Mouse (Mus musculus) liver, embryonic 16.5 days (tissue): ENCODE measurements around the gene Srsf4. TPM values are rescaled to one million over a fixed set of nuclear protein-coding genes. Genes with fewer than 3 reads are reported as not detected.

ENCODE experiments used
- ATAC-seq: fragments of 200-750 bp; cut with Nextera tagmentation; 2 replicates; pipeline ENCODE4 v1.8.0; 2017; ENCODE audit warnings: low read depth, mild to moderate bottlenecking, moderate number of reproducible peaks, moderate library complexity
- H3K27ac ChIP-seq: fragments of 300-500 bp; sonication (generic); 2 replicates; pipeline ENCODE4 v1.5.1; 2014; ENCODE audit warnings: mild to moderate bottlenecking, low read length
- H3K27me3 ChIP-seq: fragments of 300-500 bp; sonication (generic); 2 replicates; pipeline ENCODE4 v1.6.1; 2014; ENCODE audit warnings: low read depth, low read length, mixed read lengths; ENCODE audit not compliant: control insufficient read depth, insufficient read depth
- H3K36me3 ChIP-seq: fragments of 300-500 bp; sonication (generic); 2 replicates; pipeline ENCODE4 v1.6.1; 2014; ENCODE audit warnings: mild to moderate bottlenecking; ENCODE audit not compliant: control insufficient read depth, insufficient read depth
- H3K4me1 ChIP-seq: fragments of 300-500 bp; sonication (generic); 2 replicates; pipeline ENCODE4 v1.6.1; 2014; ENCODE audit warnings: low read depth, low read length, mixed read lengths; ENCODE audit not compliant: control insufficient read depth
- H3K4me2 ChIP-seq: fragments of 300-500 bp; sonication (generic); 2 replicates; pipeline ENCODE4 v1.6.1; 2014; ENCODE audit warnings: low read depth, low read length, mixed read lengths
- H3K4me3 ChIP-seq: fragments of 300-500 bp; sonication (generic); 2 replicates; pipeline ENCODE4 v1.5.1; 2014; ENCODE audit warnings: low read depth, mild to moderate bottlenecking, low read length
- H3K9ac ChIP-seq: fragments of 300-500 bp; sonication (generic); 2 replicates; pipeline ENCODE4 v1.6.1; 2014; ENCODE audit warnings: low read depth, low read length
- H3K9me3 ChIP-seq: fragments of 300-500 bp; sonication (generic); replicated peaks from 2 replicates; pipeline ENCODE4 v1.6.1; 2016; ENCODE audit warnings: low read length; ENCODE audit not compliant: control insufficient read depth
- WGBS: fragments of 180-500 bp; shearing (Covaris S2); extraction: QIAGEN DNeasy Blood & Tissue Kit; methylation state at CpG from one replicate; pipeline ENCODE4 v1.1.7; 2014; ENCODE audit not compliant: insufficient replicate concordance; 5-methylcytosine and 5-hydroxymethylcytosine counted together
- polyA plus RNA-seq: library from polyadenylated mRNA; unstranded; fragments of >200 nt; fragmentation: Nextera tagmentation; extraction: Ambion mirVana; gene quantifications from 2 replicates; pipeline ENCODE4 v1.2.1, GENCODE M21; 2015

The Srsf4 gene
- polyA plus RNA-seq, 1 experiment from 2014 or later = 51.2 TPM

DNA sequence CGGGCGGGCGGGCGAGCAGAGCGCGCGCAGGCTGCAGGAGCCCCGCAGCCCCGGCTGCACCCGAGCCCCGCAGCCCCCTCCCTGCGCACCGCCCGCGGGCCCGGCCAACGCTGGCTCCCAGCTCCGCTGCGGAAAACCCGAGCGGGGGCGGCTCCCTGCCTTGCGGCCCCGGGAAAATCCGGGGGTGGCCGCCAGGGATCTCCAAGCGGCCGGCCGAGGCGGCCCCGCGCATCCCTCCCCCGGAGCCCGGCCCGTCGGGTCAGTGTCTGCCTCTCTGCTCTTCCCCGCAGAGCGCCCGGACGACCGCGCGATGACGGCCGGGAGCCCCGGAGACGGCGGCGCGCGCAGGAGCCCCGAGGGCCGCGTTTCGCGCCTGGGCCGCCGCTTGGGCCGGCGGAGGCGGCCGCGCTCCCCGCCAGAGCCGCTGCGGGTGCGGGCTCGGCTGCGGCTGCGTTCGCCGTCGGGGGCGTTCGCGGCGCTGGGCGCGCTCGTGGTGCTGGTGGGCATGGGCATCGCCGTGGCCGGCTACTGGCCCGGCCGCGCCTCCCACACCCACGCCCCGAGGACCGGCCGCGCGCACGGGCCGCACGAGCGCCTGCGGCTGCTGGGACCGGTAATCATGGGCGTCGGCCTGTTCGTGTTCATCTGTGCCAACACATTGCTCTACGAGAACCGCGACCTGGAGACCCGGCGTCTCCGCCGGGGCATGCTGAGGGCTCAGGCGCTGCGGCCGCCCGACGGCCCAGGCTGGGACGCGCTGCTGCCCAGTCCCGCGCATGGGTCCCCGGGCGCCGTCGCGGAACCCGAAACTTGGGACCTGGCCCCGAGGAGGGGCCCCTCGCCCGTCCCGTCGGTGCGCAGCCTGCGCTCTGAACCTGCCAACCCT lies 48.3 kb downstream of the Srsf4 start, which contains the start of gene Tmem200b:
Gene Tmem200b (plus strand): TSS at position 311 of the 886 bp plus-strand sequence.
- Histone ChIP-seq H3K27ac (no peak within 1 kb of the TSS; the same call in 1 of the 2 replicates), H3K4me2 (peak within 1 kb of the TSS; percentile 66), H3K36me3 (peaks cover 41% of the 10 kb centered on the region), H3K4me3 (peak within 1 kb of the TSS; percentile 56), H3K9ac (peak within 1 kb of the TSS; percentile 40), H3K4me1 (peaks cover 30% of the 10 kb centered on the region), H3K9me3 (no peaks in the 10 kb centered on the region), H3K27me3 (peaks cover 74% of the 10 kb centered on the region)
- peak; percentile 28 for ATAC-seq
- WGBS = 2% methylated on average over 110 of the region's 130 CpGs

DNA sequence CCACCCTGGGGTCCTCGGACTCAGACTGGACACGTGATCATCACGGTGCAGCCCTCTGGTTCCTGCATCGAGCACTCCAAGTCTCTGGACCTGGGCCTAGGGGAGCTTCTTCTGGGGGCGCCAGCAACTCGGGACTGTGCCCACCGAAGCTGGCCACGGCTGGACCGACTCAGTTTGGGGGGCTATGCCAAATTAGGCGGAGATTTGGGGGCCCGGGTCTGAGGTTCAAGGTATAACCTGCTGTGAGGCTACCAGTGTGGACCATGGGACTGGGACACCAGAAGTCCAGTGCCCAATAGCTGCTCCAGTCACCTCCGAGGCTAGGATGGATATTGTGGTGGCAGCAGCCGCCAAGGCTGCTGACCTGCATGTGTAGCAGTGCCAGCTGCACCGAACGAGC lies 49.0 kb downstream of the Srsf4 start:
- peak overlapping the region; percentile 66 for H3K4me2 ChIP-seq
- WGBS = 67% methylated on average over 15 of the region's 15 CpGs
- H3K27ac ChIP-seq = no peak overlapping the region
- peaks cover 30% of the 10 kb centered on the region for H3K4me1 ChIP-seq
- H3K4me3 ChIP-seq = peak overlapping the region; percentile 56
- ATAC-seq = no peak; the same call in 1 of the 2 replicates
- H3K36me3 ChIP-seq = peaks cover 48% of the 10 kb centered on the region
- peaks cover 67% of the 10 kb centered on the region for H3K27me3 ChIP-seq
- no peak overlapping the region for H3K9ac ChIP-seq
- H3K9me3 ChIP-seq = no peaks in the 10 kb centered on the region

DNA sequence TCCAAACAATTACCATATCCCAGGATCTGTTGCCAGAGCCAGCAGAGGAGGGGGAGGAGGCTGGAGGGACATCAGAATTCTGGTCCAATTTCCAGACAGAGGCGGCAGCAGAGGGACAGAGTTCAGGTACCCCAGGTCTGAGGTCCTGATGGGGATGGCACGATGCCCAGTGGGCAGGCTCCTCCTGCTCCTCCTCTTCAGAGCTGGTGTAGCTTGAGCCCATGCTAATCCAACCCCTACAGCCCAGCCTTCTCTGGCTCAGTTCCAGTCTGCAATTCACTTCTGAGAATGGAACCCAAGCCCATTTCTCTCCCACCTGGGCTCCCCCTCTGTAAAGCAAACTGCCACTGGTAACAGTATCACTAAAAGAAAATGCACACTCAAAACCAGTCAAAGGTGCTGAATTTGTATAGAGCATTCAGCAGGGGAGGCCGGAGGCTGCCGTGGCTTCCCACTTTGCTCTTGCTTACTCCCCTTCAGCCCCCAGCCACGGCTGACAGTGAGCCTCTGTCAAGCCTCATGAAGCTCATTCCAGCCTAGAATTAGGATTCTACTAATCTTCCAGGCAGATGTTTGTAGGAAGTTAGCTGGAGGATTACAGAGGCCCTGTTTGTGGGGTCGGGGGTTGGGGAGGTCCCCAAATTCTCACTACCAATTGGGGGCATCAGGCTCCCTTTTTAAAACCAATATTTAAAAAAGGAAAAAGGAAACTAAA lies 50.8 kb downstream of the Srsf4 start:
- Histone ChIP-seq H3K9ac (no peak overlapping the region), H3K36me3 (peaks cover 65% of the 10 kb centered on the region)

DNA sequence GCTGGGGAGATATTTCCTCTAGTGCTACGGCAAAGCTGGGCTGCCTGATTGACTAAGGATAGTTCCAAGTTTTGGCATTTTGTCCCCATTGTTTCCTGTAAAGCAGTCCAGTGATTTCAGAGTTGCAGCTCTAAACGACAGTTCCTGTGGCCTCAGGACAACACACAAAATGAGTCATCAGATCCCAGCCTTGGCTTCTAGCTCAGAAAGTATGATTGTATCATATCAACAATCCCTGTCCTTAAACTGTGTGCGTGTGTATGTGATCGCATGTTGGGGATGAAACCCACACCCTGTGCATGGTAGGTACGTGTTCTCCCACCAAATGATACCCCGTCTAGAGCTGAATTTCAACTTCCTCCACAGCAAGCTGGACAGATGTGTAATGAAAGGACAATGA lies 55.7 kb downstream of the Srsf4 start:
- 84% methylated on average over 6 of the region's 6 CpGs for whole genome bisulfite sequencing
- Histone ChIP-seq H3K4me1 (peaks cover 3% of the 10 kb centered on the region; the same call in 1 of the 2 replicates), H3K36me3 (peaks cover 93% of the 10 kb centered on the region), H3K4me2 (no peak overlapping the region), H3K9ac (no peak overlapping the region), H3K4me3 (no peak overlapping the region), H3K27ac (no peak overlapping the region), H3K27me3 (no peaks in the 10 kb centered on the region; the same call in 1 of the 2 replicates), H3K9me3 (no peaks in the 10 kb centered on the region)
- no peak for ATAC-seq

More for the DNA sequence above, 50.8 kb downstream of the Srsf4 start:
- H3K9me3 ChIP-seq = no peaks in the 10 kb centered on the region
- WGBS = 86% methylated on average over 6 of the region's 6 CpGs
- H3K27ac ChIP-seq = no peak overlapping the region
- H3K4me1 ChIP-seq = peaks cover 24% of the 10 kb centered on the region
- no peak overlapping the region for H3K4me3 ChIP-seq
- H3K27me3 ChIP-seq = peaks cover 49% of the 10 kb centered on the region
- H3K4me2 ChIP-seq = no peak overlapping the region
- no peak for ATAC-seq

DNA sequence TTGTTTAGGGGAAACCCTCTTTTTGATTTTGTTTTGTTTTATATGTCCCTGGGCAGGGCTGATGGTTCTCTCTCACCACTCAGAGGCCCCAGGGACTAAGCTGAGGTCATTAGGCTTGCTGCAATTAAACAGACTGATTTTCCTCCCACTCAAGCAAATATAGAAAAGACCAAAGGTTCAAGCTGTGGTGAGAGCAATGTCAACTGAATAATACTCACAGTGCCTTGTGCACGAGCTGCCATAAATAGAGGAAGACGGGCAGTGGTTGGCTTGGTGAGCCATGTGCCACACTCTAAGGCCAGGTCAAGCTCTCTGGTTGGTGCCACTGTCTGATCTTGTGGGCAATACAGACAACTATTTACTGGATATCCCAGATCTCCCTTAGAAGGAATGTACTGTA lies 66.0 kb downstream of the Srsf4 start:
- no peaks in the 10 kb centered on the region; the same call in 1 of the 2 replicates for H3K4me1 ChIP-seq
- H3K27ac ChIP-seq = peak overlapping the region; percentile 45; the same call in 1 of the 2 replicates
- no peaks in the 10 kb centered on the region for H3K9me3 ChIP-seq
- H3K4me3 ChIP-seq = no peak overlapping the region
- no peak overlapping the region for H3K4me2 ChIP-seq
- peaks cover 66% of the 10 kb centered on the region for H3K36me3 ChIP-seq
- H3K27me3 ChIP-seq = no peaks in the 10 kb centered on the region
- peak; percentile 71 for ATAC-seq
- H3K9ac ChIP-seq = no peak overlapping the region
- WGBS = 83% methylated on average over 2 of the region's 2 CpGs

DNA sequence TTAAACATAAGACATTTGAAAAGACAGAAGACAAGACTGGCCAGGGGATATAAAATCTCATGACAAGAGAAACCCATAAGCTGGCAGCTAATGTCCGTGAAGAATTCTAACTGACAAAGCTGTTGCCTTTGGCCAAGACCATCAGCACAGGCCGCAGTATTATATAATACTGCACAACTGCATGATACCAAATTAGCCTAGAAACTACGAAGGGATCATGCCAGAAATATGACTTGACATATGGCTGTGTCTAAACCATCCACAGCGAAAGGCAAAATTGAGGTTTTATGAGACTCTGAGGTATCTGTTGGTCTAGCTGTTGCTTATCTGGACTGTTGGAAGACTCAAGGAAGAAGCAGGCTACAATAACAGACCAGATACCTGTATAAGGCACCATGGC lies 67.4 kb downstream of the Srsf4 start:
- Histone ChIP-seq H3K4me2 (no peak overlapping the region), H3K27ac (no peak overlapping the region), H3K36me3 (peaks cover 63% of the 10 kb centered on the region), H3K4me3 (no peak overlapping the region), H3K27me3 (no peaks in the 10 kb centered on the region), H3K9ac (no peak overlapping the region), H3K4me1 (no peaks in the 10 kb centered on the region; the same call in 1 of the 2 replicates), H3K9me3 (no peaks in the 10 kb centered on the region)
- 95% methylated on average over 4 of the region's 4 CpGs for WGBS
- ATAC-seq = no peak

DNA sequence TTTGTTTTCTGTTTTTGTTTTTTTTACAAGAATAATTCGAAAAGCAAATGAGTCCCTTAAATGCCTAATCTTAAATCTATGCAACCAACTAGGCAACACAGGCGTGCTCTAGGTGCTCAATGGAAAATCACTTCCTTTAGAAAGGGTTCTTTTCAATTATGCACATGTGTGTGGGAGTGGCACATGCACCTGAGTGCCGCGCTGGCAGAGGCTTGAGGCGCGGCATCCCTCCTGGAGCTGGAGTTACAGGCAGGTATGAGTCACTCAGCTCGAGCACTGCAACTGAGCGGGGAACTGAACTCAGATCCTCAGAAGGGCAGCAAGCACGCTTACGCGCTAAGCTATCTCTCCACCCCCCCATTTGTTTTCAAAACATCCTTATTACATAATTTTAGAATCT lies 74.4 kb downstream of the Srsf4 start:
- ATAC-seq = no peak
- Histone ChIP-seq H3K4me2 (no peak overlapping the region), H3K4me1 (no peaks in the 10 kb centered on the region), H3K4me3 (no peak overlapping the region), H3K9ac (no peak overlapping the region), H3K27ac (no peak overlapping the region), H3K27me3 (no peaks in the 10 kb centered on the region), H3K36me3 (peaks cover 48% of the 10 kb centered on the region), H3K9me3 (no peaks in the 10 kb centered on the region)
- WGBS = 89% methylated on average over 11 of the region's 11 CpGs

DNA sequence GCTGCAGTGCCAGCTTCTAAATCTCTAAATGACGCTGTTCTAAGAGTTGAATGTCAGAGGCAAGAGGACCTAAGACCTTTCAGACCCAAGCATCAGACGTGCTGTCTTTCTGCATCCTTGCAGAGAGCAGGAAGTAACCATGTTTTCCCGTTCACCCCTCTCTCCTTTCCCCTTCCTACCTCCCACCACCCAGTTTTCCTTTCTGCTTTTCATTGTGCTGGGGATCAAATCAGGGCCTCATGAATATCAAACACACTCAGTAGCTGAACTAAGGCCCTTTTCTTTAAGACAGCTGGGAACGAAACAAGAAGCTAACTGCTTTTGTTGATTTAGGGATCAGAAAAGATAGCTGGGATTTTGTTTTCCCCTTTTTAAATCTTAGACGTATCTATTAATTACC lies 76.5 kb downstream of the Srsf4 start:
- Histone ChIP-seq H3K9me3 (no peaks in the 10 kb centered on the region), H3K27me3 (no peaks in the 10 kb centered on the region), H3K4me2 (no peak overlapping the region), H3K4me1 (no peaks in the 10 kb centered on the region), H3K27ac (no peak overlapping the region), H3K9ac (no peak overlapping the region), H3K4me3 (no peak overlapping the region), H3K36me3 (peaks cover 56% of the 10 kb centered on the region)
- WGBS = 76% methylated on average over 5 of the region's 5 CpGs
- no peak for ATAC-seq

DNA sequence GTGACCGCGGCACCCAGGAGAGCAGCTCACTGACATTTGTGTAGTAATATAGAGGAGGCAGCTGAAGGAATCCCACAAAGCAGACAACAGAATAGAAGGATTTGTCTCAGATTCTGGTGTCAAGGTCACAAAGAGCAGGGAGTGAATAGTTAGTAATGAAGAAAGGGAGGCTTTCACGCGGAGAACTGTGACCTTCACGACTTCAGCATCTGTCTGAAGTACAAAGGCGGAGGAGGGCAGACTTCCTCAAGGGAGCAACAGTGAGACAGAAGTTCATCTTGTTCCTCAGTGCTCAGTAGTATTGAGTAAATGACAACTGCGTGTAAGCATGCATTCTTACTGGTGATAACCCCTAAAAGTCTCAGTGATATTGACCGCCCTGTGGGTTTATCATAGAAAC lies 77.2 kb downstream of the Srsf4 start:
- Histone ChIP-seq H3K4me1 (no peaks in the 10 kb centered on the region), H3K27ac (no peak overlapping the region), H3K4me3 (no peak overlapping the region), H3K27me3 (no peaks in the 10 kb centered on the region), H3K9ac (no peak overlapping the region), H3K9me3 (no peaks in the 10 kb centered on the region), H3K36me3 (peaks cover 57% of the 10 kb centered on the region), H3K4me2 (no peak overlapping the region)
- 76% methylated on average over 8 of the region's 8 CpGs for WGBS
- ATAC-seq = no peak
